Mouse (Mus musculus) MEL (cell line): Measurements from ENCODE around the gene Tnfsf15. TPM values are rescaled to one million over a fixed set of nuclear protein-coding genes. Genes with fewer than 3 reads are reported as not detected.

Experiments used
- DNase-seq: peaks from one replicate; pipeline ENCODE4 v3.0.0; 2011; ENCODE audit warnings: low read depth, low spot score
- H3K27ac ChIP-seq: 2 replicates; pipeline ENCODE4 v1.5.1; 2012; ENCODE audit warnings: low read depth, mild to moderate bottlenecking, control low read depth, low read length, moderate library complexity; ENCODE audit not compliant: control insufficient read depth
- H3K27me3 ChIP-seq, 2 experiments: fragments of 150-350 bp in 1 of 2; sonication (generic) in 1 of 2; 2 replicates each; pipeline ENCODE4 v1.6.1; 2012; ENCODE audit warnings: low read length in 2 of 2, mild to moderate bottlenecking in 2 of 2, improper control_type of control experiment in 1 of 2, moderate library complexity in 1 of 2; ENCODE audit not compliant: insufficient read depth in 2 of 2, control insufficient read depth in 1 of 2
- H3K36me3 ChIP-seq, 2 experiments: 2 replicates each; pipeline ENCODE4 v1.6.1; 2012 to 2014; ENCODE audit warnings: low read length in 2 of 2, improper control_type of control experiment in 1 of 2, inconsistent platforms in 1 of 2, mild to moderate bottlenecking in 1 of 2; ENCODE audit not compliant: insufficient read depth in 2 of 2, control insufficient read depth in 1 of 2
- H3K4me1 ChIP-seq, 2 experiments: fragments of 150-350 bp in 1 of 2; sonication (generic) in 1 of 2; 2 replicates each; pipeline ENCODE4 v1.6.1; 2012; ENCODE audit warnings: low read length in 2 of 2, improper control_type of control experiment in 1 of 2, mild to moderate bottlenecking in 1 of 2; ENCODE audit not compliant: insufficient read depth in 2 of 2, control insufficient read depth in 1 of 2
- H3K4me3 ChIP-seq, 2 experiments: fragments of 150-350 bp in 1 of 2; sonication (generic) in 1 of 2; 2 replicates each; pipeline ENCODE4 v1.5.1; 2012; ENCODE audit warnings: low read depth in 2 of 2, low read length in 2 of 2, mild to moderate bottlenecking in 2 of 2, moderate library complexity in 2 of 2, control low read depth in 1 of 2, improper control_type of control experiment in 1 of 2; ENCODE audit not compliant: control insufficient read depth in 1 of 2, insufficient read depth in 1 of 2
- H3K79me2 ChIP-seq: 2 replicates; pipeline ENCODE4 v1.6.1; 2012; ENCODE audit warnings: mild to moderate bottlenecking, low read length, moderate library complexity; ENCODE audit not compliant: control insufficient read depth, poor library complexity, insufficient read depth
- H3K9ac ChIP-seq: 2 replicates; pipeline ENCODE4 v1.6.1; 2012; ENCODE audit warnings: low read depth, mild to moderate bottlenecking, control low read depth, low read length, moderate library complexity; ENCODE audit not compliant: control insufficient read depth, poor library complexity, severe bottlenecking
- H3K9me3 ChIP-seq: fragments of 150-350 bp; sonication (generic); replicated peaks from 2 replicates; pipeline ENCODE4 v1.6.1; 2012; ENCODE audit warnings: mild to moderate bottlenecking, low read length, improper control_type of control experiment, moderate library complexity; ENCODE audit not compliant: insufficient read depth
- BHLHE40 ChIP-seq: IDR thresholded peaks from 2 replicates; pipeline ENCODE4 v1.6.1; 2012; ENCODE audit warnings: low read depth, mild to moderate bottlenecking, inconsistent platforms, low read length, improper control_type of control experiment, borderline replicate concordance
- CHD1 ChIP-seq: IDR thresholded peaks from 2 replicates; pipeline ENCODE4 v1.6.1; 2012; ENCODE audit warnings: low read depth, mild to moderate bottlenecking, inconsistent platforms, low read length, improper control_type of control experiment
- CHD2 ChIP-seq: IDR thresholded peaks from 2 replicates; pipeline ENCODE4 v1.6.1; 2011; ENCODE audit warnings: low read length, improper control_type of control experiment
- CTCF ChIP-seq, 3 experiments: IDR thresholded peaks in 2 of 3; conservative IDR thresholded peaks in 1 of 3; 2 replicates each; pipeline ENCODE4 v1.5.1; 2011 to 2012; ENCODE audit warnings: low read length in 3 of 3, low read depth in 2 of 3, mild to moderate bottlenecking in 2 of 3, improper control_type of control experiment in 1 of 3, inconsistent platforms in 1 of 3, mixed read lengths in 1 of 3, moderate library complexity in 1 of 3; ENCODE audit not compliant: control insufficient read depth in 1 of 3, insufficient read depth in 1 of 3, poor library complexity in 1 of 3, severe bottlenecking in 1 of 3
- E2F4 ChIP-seq: IDR thresholded peaks from 2 replicates; pipeline ENCODE4 v1.6.1; 2011; ENCODE audit warnings: low read depth, low read length, improper control_type of control experiment, borderline replicate concordance
- ELF1 ChIP-seq: IDR thresholded peaks from 2 replicates; pipeline ENCODE4 v1.6.1; 2014; ENCODE audit warnings: low read depth, mild to moderate bottlenecking, inconsistent platforms, low read length, improper control_type of control experiment, moderate library complexity
- ETS1 ChIP-seq: IDR thresholded peaks from 2 replicates; pipeline ENCODE4 v1.6.1; 2012; ENCODE audit warnings: low read depth, mild to moderate bottlenecking, inconsistent platforms, low read length, improper control_type of control experiment, moderate library complexity
- GABPA ChIP-seq: IDR thresholded peaks from 2 replicates; pipeline ENCODE4 v1.6.1; 2012; ENCODE audit warnings: low read depth, mild to moderate bottlenecking, inconsistent platforms, low read length, improper control_type of control experiment, moderate library complexity
- GATA1 ChIP-seq: IDR thresholded peaks from 2 replicates; pipeline ENCODE4 v1.6.1; 2011; ENCODE audit warnings: low read depth, low read length, improper control_type of control experiment
- HCFC1 ChIP-seq: IDR thresholded peaks from 2 replicates; pipeline ENCODE4 v1.6.1; 2012; ENCODE audit warnings: low read depth, mild to moderate bottlenecking, inconsistent platforms, low read length, improper control_type of control experiment, moderate library complexity
- KAT2A ChIP-seq: conservative IDR thresholded peaks from 2 replicates; pipeline ENCODE4 v1.6.1; 2012; ENCODE audit warnings: low read depth, low read length, improper control_type of control experiment, inconsistent platforms
- MAZ ChIP-seq: IDR thresholded peaks from 2 replicates; pipeline ENCODE4 v1.6.1; 2012; ENCODE audit warnings: low read depth, mild to moderate bottlenecking, inconsistent platforms, low read length, improper control_type of control experiment
- MXI1 ChIP-seq: IDR thresholded peaks from 2 replicates; pipeline ENCODE4 v1.6.1; 2011; ENCODE audit warnings: mild to moderate bottlenecking, low read depth, low read length, improper control_type of control experiment
- MYB ChIP-seq: IDR thresholded peaks from 2 replicates; pipeline ENCODE4 v1.6.1; 2011; ENCODE audit warnings: mild to moderate bottlenecking, low read depth, low read length, improper control_type of control experiment
- MYC ChIP-seq: IDR thresholded peaks from 2 replicates; pipeline ENCODE4 v1.6.1; 2011; ENCODE audit warnings: low read depth, mild to moderate bottlenecking, low read length, improper control_type of control experiment, moderate library complexity
- NRF1 ChIP-seq: IDR thresholded peaks from 2 replicates; pipeline ENCODE4 v1.6.1; 2014; ENCODE audit warnings: low read depth, mild to moderate bottlenecking, inconsistent platforms, low read length, improper control_type of control experiment, moderate library complexity; ENCODE audit not compliant: poor library complexity, insufficient read depth, severe bottlenecking
- POLR2A ChIP-seq, 2 experiments: IDR thresholded peaks; 2 replicates each; pipeline ENCODE4 v1.6.1; 2011 to 2012; ENCODE audit warnings: low read length in 2 of 2, mild to moderate bottlenecking in 2 of 2, control low read depth in 1 of 2, improper control_type of control experiment in 1 of 2, low read depth in 1 of 2, moderate library complexity in 1 of 2; ENCODE audit not compliant: control insufficient read depth in 1 of 2, insufficient read depth in 1 of 2, poor library complexity in 1 of 2
- POLR2AphosphoS5 ChIP-seq: IDR thresholded peaks from 2 replicates; pipeline ENCODE4 v1.6.1; 2012; ENCODE audit warnings: low read depth, borderline replicate concordance, mild to moderate bottlenecking, inconsistent platforms, low read length, moderate library complexity, mixed read lengths
- RAD21 ChIP-seq: IDR thresholded peaks from 2 replicates; pipeline ENCODE4 v1.6.1; 2011; ENCODE audit warnings: mild to moderate bottlenecking, low read depth, low read length, improper control_type of control experiment
- SIN3A ChIP-seq: IDR thresholded peaks from 2 replicates; pipeline ENCODE4 v1.6.1; 2012; ENCODE audit warnings: low read length, improper control_type of control experiment, inconsistent platforms
- SMC3 ChIP-seq: IDR thresholded peaks from 2 replicates; pipeline ENCODE4 v1.6.1; 2011; ENCODE audit warnings: low read depth, low read length, improper control_type of control experiment
- TBP ChIP-seq: IDR thresholded peaks from 2 replicates; pipeline ENCODE4 v1.8.0; 2011; ENCODE audit warnings: low read depth, low read length, improper control_type of control experiment
- TCF12 ChIP-seq: IDR thresholded peaks from 2 replicates; pipeline ENCODE4 v1.6.1; 2014; ENCODE audit warnings: low read depth, mild to moderate bottlenecking, inconsistent platforms, low read length, improper control_type of control experiment, moderate library complexity
- UBTF ChIP-seq: IDR thresholded peaks from 2 replicates; pipeline ENCODE4 v1.6.1; 2012; ENCODE audit warnings: low read depth, mild to moderate bottlenecking, inconsistent platforms, low read length, improper control_type of control experiment, moderate library complexity, borderline replicate concordance; ENCODE audit not compliant: insufficient read depth
- USF1 ChIP-seq: IDR thresholded peaks from 2 replicates; pipeline ENCODE4 v1.6.1; 2014; ENCODE audit warnings: low read depth, mild to moderate bottlenecking, inconsistent platforms, low read length, improper control_type of control experiment, moderate library complexity
- ZC3H11A ChIP-seq: IDR thresholded peaks from 2 replicates; pipeline ENCODE4 v1.6.1; 2012; ENCODE audit warnings: low read depth, mild to moderate bottlenecking, inconsistent platforms, low read length, improper control_type of control experiment
- ZNF384 ChIP-seq: IDR thresholded peaks from 2 replicates; pipeline ENCODE4 v1.6.1; 2012; ENCODE audit warnings: low read depth, mild to moderate bottlenecking, inconsistent platforms, low read length, improper control_type of control experiment
- polyA plus RNA-seq, 2 experiments: library from polyadenylated mRNA; stranded (reverse) in 1 of 2; unstranded in 1 of 2; fragments of >175 nt in 1 of 2; fragments of >200 nt in 1 of 2; gene quantifications; 2 replicates each; pipeline versions ENCODE4 v1.2.1 to v1.2.4; 2012; ENCODE audit warnings: low replicate concordance in 2 of 2, low read depth in 1 of 2; ENCODE audit not compliant: insufficient read length in 2 of 2, insufficient read depth in 1 of 2, missing spikeins in 1 of 2
- total RNA-seq: library from RNA; depleted of rRNA; stranded (reverse); fragments of 300-350 nt; gene quantifications from 2 replicates; pipeline ENCODE4 v1.2.3, GENCODE M21; 2012

Gene Tnfsf15
- total and polyA plus RNA-seq, 3 experiments, result not detected

DNA sequence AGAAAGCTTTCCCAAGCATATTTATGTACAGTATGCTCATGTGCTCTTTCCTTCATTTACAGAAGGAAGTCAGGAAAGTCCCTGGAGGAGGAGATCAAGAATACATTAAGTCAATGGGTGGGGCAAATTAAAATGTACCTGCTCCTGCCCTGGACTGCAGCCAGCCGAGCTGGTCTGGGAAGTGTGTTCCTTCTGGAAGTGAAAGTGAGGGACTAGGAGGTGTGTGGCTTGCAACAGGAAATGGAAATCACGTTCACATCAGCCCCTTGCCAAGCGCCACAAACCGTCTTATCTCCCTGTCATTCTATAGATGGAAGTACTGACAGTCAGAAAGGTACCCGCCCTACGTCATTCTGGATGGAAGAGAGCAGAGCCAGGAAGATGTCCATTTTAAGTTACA is 358 bp upstream of the Tnfsf15 start:
- Histone ChIP-seq H3K4me1 (no peaks in the 10 kb centered on the region), H3K27me3 (no peaks in the 10 kb centered on the region)

GRCm38 (mm10) chr4:63743660-63744059 is 1.3 kb downstream of the Tnfsf15 start:
- H3K9me3 ChIP-seq, result no peaks in the 10 kb centered on the region; the same call in 1 of the 2 replicates

More for the DNA sequence above, 358 bp upstream of the Tnfsf15 start:
- TF ChIP-seq UBTF (no peak), CHD2 (no peak), MXI1 (no peak), TCF12 (no peak), ELF1 (no peak), ETS1 (no peak), MAZ (no peak)
- H3K9ac ChIP-seq, result no peak overlapping the region
- no peaks in the 10 kb centered on the region for H3K36me3 ChIP-seq
- no peaks in the 10 kb centered on the region for H3K79me2 ChIP-seq
- DNase-seq, result no peak
- no peak overlapping the region for H3K4me3 ChIP-seq
- no peak overlapping the region for H3K27ac ChIP-seq
- H3K9me3 ChIP-seq, result no peaks in the 10 kb centered on the region; the same call in 1 of the 2 replicates

GRCm38 (mm10) chr4:63742763-63743371 is 2.0 kb downstream of the Tnfsf15 start:
- no peaks in the 10 kb centered on the region for H3K36me3 ChIP-seq
- no peak for DNase-seq
- H3K27ac ChIP-seq, result no peak overlapping the region
- H3K9ac ChIP-seq, result no peak overlapping the region
- no peaks in the 10 kb centered on the region; the same call in 1 of the 2 replicates for H3K9me3 ChIP-seq
- H3K4me1 ChIP-seq, result no peaks in the 10 kb centered on the region
- H3K27me3 ChIP-seq, result no peaks in the 10 kb centered on the region
- H3K79me2 ChIP-seq, result no peaks in the 10 kb centered on the region
- no peak overlapping the region for H3K4me3 ChIP-seq
- TF ChIP-seq MYC, result no peak
- TF ChIP-seq MAZ, result no peak
- TF ChIP-seq HCFC1, result no peak
- no peak for TF ChIP-seq NRF1
- no peak for TF ChIP-seq SMC3
- TF ChIP-seq BHLHE40, result no peak
- no peak for TF ChIP-seq ZNF384
- TF ChIP-seq CTCF (IDR thresholded peaks at IDR 0.05 in 2 of 3, conservative IDR thresholded peaks at IDR 0.05 in 1 of 3; ENCODE audit: control insufficient read depth in 1 of 3, insufficient read depth in 1 of 3, low read depth in 2 of 3, low read length in 3 of 3, poor library complexity in 1 of 3, severe bottlenecking in 1 of 3), result no peak
- no peak for TF ChIP-seq GATA1
- no peak for TF ChIP-seq MYB
- TF ChIP-seq GABPA, result no peak
- TF ChIP-seq POLR2AphosphoS5, result no peak
- no peak for TF ChIP-seq POLR2A (IDR thresholded peaks at IDR 0.05; ENCODE audit: control insufficient read depth in 1 of 2, insufficient read depth in 1 of 2, low read depth in 1 of 2, low read length in 2 of 2, poor library complexity in 1 of 2)
- TF ChIP-seq MXI1, result no peak
- TF ChIP-seq SIN3A, result no peak
- no peak for TF ChIP-seq CHD1
- TF ChIP-seq ZC3H11A, result no peak
- TF ChIP-seq UBTF, result no peak

More at GRCm38 (mm10) chr4:63743660-63744059, 1.3 kb downstream of the Tnfsf15 start:
- Histone ChIP-seq H3K79me2 (no peaks in the 10 kb centered on the region), H3K27ac (no peak overlapping the region), H3K27me3 (no peaks in the 10 kb centered on the region)
- DNase-seq, result no peak
- no peak for TF ChIP-seq E2F4
- TF ChIP-seq TBP, result no peak
- no peak for TF ChIP-seq RAD21
- TF ChIP-seq ZNF384, result no peak
- TF ChIP-seq SMC3, result no peak
- no peak for TF ChIP-seq POLR2A (IDR thresholded peaks at IDR 0.05; ENCODE audit: control insufficient read depth in 1 of 2, insufficient read depth in 1 of 2, low read depth in 1 of 2, low read length in 2 of 2, poor library complexity in 1 of 2)
- TF ChIP-seq KAT2A, result no peak
- no peak for TF ChIP-seq USF1
- no peak for TF ChIP-seq GATA1
- no peak for TF ChIP-seq ZC3H11A
- no peak for TF ChIP-seq SIN3A
- TF ChIP-seq, all 39 proteins: peak for 0
- Histone ChIP-seq H3K36me3 (no peaks in the 10 kb centered on the region), H3K4me1 (no peaks in the 10 kb centered on the region), H3K4me3 (no peak overlapping the region), H3K9ac (no peak overlapping the region)
